Mouse (Mus musculus) liver, adult 2 months (tissue): ENCODE results near the gene Gm28557. TPM values are rescaled to one million over a fixed set of nuclear protein-coding genes. Genes with fewer than 3 reads are reported as not detected.

Experiments
- DNase-seq: peaks from one replicate; pipeline ENCODE4 v3.0.0-alpha.2; 2011; ENCODE audit warnings: low read depth, low spot score; ENCODE audit errors: extremely low read depth
- H3K27ac ChIP-seq: fragments of 200-500 bp; replicated peaks from 2 replicates; pipeline ENCODE4 v1.5.1; 2012; ENCODE audit warnings: low read depth, mild to moderate bottlenecking, control low read depth, inconsistent platforms, low read length; ENCODE audit not compliant: insufficient read depth
- H3K27me3 ChIP-seq: fragments of 200-500 bp; 2 replicates; pipeline ENCODE4 v1.6.1; 2012; ENCODE audit warnings: mild to moderate bottlenecking, moderate library complexity, low read length, inconsistent platforms; ENCODE audit not compliant: control insufficient read depth, insufficient read depth
- H3K36me3 ChIP-seq: fragments of 200-500 bp; 2 replicates; pipeline ENCODE4 v1.6.1; 2012; ENCODE audit warnings: low read length, inconsistent platforms; ENCODE audit not compliant: control insufficient read depth, insufficient read depth
- H3K4me1 ChIP-seq: fragments of 200-500 bp; 2 replicates; pipeline ENCODE4 v1.6.1; 2011; ENCODE audit warnings: low read length; ENCODE audit not compliant: control insufficient read depth, insufficient read depth
- H3K4me3 ChIP-seq: fragments of 200-500 bp; 2 replicates; pipeline ENCODE4 v1.5.1; 2011; ENCODE audit warnings: low read depth, mild to moderate bottlenecking, control low read depth, low read length, moderate library complexity; ENCODE audit not compliant: insufficient read depth
- H3K79me2 ChIP-seq: fragments of 200-500 bp; 2 replicates; pipeline ENCODE4 v1.6.1; 2012; ENCODE audit warnings: inconsistent platforms, mild to moderate bottlenecking, low read length, moderate library complexity; ENCODE audit not compliant: control insufficient read depth, insufficient read depth
- H3K9ac ChIP-seq: fragments of 200-500 bp; 2 replicates; pipeline ENCODE4 v1.6.1; 2012; ENCODE audit warnings: low read depth, mild to moderate bottlenecking, control low read depth, inconsistent platforms, low read length
- CTCF ChIP-seq: fragments of 200-500 bp; IDR thresholded peaks from 2 replicates; pipeline ENCODE4 v1.5.1; 2011; ENCODE audit warnings: low read depth, low read length, control low read depth
- POLR2A ChIP-seq: fragments of 200-500 bp; IDR thresholded peaks from 2 replicates; pipeline ENCODE4 v1.6.1; 2011; ENCODE audit warnings: low read length, control low read depth; ENCODE audit not compliant: insufficient read depth; ENCODE audit errors: extremely low read depth
- WGBS: fragments of 180-500 bp; shearing (Covaris S2); methylation state at CpG from one replicate; pipeline ENCODE4 v1.1.7; 2018; 5-methylcytosine and 5-hydroxymethylcytosine counted together
- polyA plus RNA-seq: library from polyadenylated mRNA; depleted of rRNA; stranded (reverse); fragments of >200 nt; gene quantifications from 2 replicates; pipeline ENCODE4 v1.2.3, GENCODE M21; 2012
- total RNA-seq: library from RNA; depleted of rRNA; stranded (reverse); fragments of >200 nt; gene quantifications from 2 replicates; pipeline ENCODE4 v1.2.3, GENCODE M21; 2014

Gm28557 gene
- total and polyA plus RNA-seq, 2 experiments = 7.1 to 15.5 TPM

- DNase-seq = no peak
- Histone ChIP-seq H3K4me1 (no peaks in the 10 kb centered on the region), H3K27ac (no peak overlapping the region), H3K79me2 (no peaks in the 10 kb centered on the region), H3K4me3 (no peak overlapping the region), H3K27me3 (no peaks in the 10 kb centered on the region), H3K36me3 (no peaks in the 10 kb centered on the region), H3K9ac (no peak overlapping the region)
- WGBS = 91% methylated on average over 2 of the region's 2 CpGs
- TF ChIP-seq CTCF (no peak), POLR2A (no peak)
Observed at GRCm38 (mm10) chr13:67113287-67113686, 4.9 kb upstream of the Gm28557 start.

GRCm38 (mm10) chr13:67112096-67112495, 3.7 kb upstream of the Gm28557 start:
- WGBS = 81% methylated on average over 12 of the region's 12 CpGs
- no peak for DNase-seq
- Histone ChIP-seq H3K79me2 (peaks cover 3% of the 10 kb centered on the region; the same call in 1 of the 2 replicates), H3K4me3 (no peak overlapping the region), H3K27me3 (no peaks in the 10 kb centered on the region), H3K9ac (no peak overlapping the region), H3K36me3 (no peaks in the 10 kb centered on the region), H3K27ac (no peak overlapping the region), H3K4me1 (peaks cover 6% of the 10 kb centered on the region)
- TF ChIP-seq CTCF (no peak), POLR2A (no peak)

GRCm38 (mm10) chr13:67108821-67109206, 410 bp upstream of the Gm28557 start:
- peaks cover 3% of the 10 kb centered on the region; the same call in 1 of the 2 replicates for H3K79me2 ChIP-seq
- H3K27me3 ChIP-seq = no peaks in the 10 kb centered on the region
- peak overlapping the region; percentile 51 for H3K9ac ChIP-seq
- peaks cover 4% of the 10 kb centered on the region; the same call in 1 of the 2 replicates for H3K36me3 ChIP-seq
- H3K4me3 ChIP-seq = 0 out of 2 replicates have a peak overlapping the region, but pooled peaks have one; percentile 7
- H3K4me1 ChIP-seq = peaks cover 6% of the 10 kb centered on the region
- TF ChIP-seq POLR2A (no peak), CTCF (peak; percentile 73)
- H3K27ac ChIP-seq = no peak overlapping the region
- DNase-seq = no peak
- WGBS = 3% methylated on average over 9 of the region's 9 CpGs

- TF ChIP-seq POLR2A = no peak
- no peak for TF ChIP-seq CTCF
- WGBS = 16% methylated on average over 9 of the region's 9 CpGs
- Histone ChIP-seq H3K4me3 (peak overlapping the region; percentile 59), H3K4me1 (peaks cover 6% of the 10 kb centered on the region), H3K79me2 (peaks cover 3% of the 10 kb centered on the region; the same call in 1 of the 2 replicates), H3K27me3 (no peaks in the 10 kb centered on the region), H3K36me3 (peaks cover 4% of the 10 kb centered on the region; the same call in 1 of the 2 replicates), H3K9ac (peak overlapping the region; percentile 44; the same call in 1 of the 2 replicates), H3K27ac (peak overlapping the region; percentile 66)
- DNase-seq = peak; percentile 58
Observed at GRCm38 (mm10) chr13:67107681-67108080, 723 bp downstream of the Gm28557 start.

- Histone ChIP-seq H3K27me3 (no peaks in the 10 kb centered on the region), H3K27ac (no peak within 1 kb of the TSS), H3K79me2 (peaks cover 3% of the 10 kb centered on the region; the same call in 1 of the 2 replicates), H3K4me1 (no peaks in the 10 kb centered on the region), H3K4me3 (no peak within 1 kb of the TSS), H3K36me3 (peaks cover 50% of the 10 kb centered on the region), H3K9ac (no peak within 1 kb of the TSS)
- no peak for TF ChIP-seq POLR2A
- DNase-seq = no peak
- WGBS = 91% methylated on average over 10 of the region's 10 CpGs
Observed at GRCm38 (mm10) chr13:67097876-67098275, 10.5 kb downstream of the Gm28557 start, which contains the start of gene Zfp708. Gene Zfp708 (minus strand): TSS chr13:67097976.

DNA sequence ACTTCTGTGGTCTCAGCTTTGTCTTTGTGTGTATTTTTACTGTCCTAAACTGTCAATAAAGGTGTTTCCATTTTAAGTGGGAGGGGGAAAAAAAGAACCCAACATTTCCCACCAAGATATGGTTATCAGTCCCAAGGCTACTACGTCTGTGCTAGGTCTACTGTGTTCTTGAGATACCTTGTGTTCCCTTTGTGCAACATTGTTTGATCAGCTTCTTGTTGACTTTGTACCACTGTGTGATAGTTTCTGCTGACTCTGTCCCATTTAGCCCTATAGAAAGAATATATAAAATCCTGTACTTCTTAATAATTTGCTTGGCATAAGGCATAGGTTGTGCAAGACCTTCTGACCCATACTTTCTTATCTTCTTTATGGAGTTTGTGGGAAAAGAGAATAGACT, 18.2 kb downstream of the Gm28557 start:
- DNase-seq = no peak
- WGBS = 70% methylated on average over 1 of the region's 1 CpGs
- no peak overlapping the region for H3K4me3 ChIP-seq
- H3K9ac ChIP-seq = no peak overlapping the region
- H3K4me1 ChIP-seq = no peaks in the 10 kb centered on the region
- no peak for TF ChIP-seq CTCF
- H3K36me3 ChIP-seq = peaks cover 24% of the 10 kb centered on the region; the same call in 1 of the 2 replicates
- H3K27ac ChIP-seq = no peak overlapping the region
- H3K27me3 ChIP-seq = no peaks in the 10 kb centered on the region
- peaks cover 5% of the 10 kb centered on the region; the same call in 1 of the 2 replicates for H3K79me2 ChIP-seq
